Mouse (Mus musculus) T-cell, adult 66 days (primary cell): ENCODE results near the gene Ccdc182. TPM values are rescaled to one million over a fixed set of nuclear protein-coding genes. Genes with fewer than 3 reads are reported as not detected.

Source experiments
- total RNA-seq, 2 experiments: library from RNA; stranded (reverse); gene quantifications; 3 replicates in 1 of 2; 4 replicates in 1 of 2; pipeline ENCODE4 v1.2.4; 2023

Ccdc182 gene
- not detected for total RNA-seq

GRCm38 (mm10) chr11:88293631-88294393 is at the start of gene Ccdc182:
Gene Ccdc182, plus strand, starts transcription at chr11:88294058.

Other genes with a start within 250 kb of the Ccdc182 start
- 100 to 1,000 TPM; 306 to 315 TPM for gene Srsf1, start 246.7 kb upstream of the Ccdc182 start, total RNA-seq
- gene Vezf1, start 225.8 kb upstream of the Ccdc182 start, total RNA-seq = 10 to 100 TPM; 58.0 to 58.2 TPM
- 10 to 100 TPM in 1 of 2 experiments, 1 to 10 TPM in 1; 8.7 to 14.5 TPM for gene Cuedc1, start 196.0 kb upstream of the Ccdc182 start, total RNA-seq
- 10 to 100 TPM; 58.0 to 71.9 TPM for gene Mrps23, start 89.7 kb upstream of the Ccdc182 start, total RNA-seq